Mouse (Mus musculus) hindbrain, embryonic 14.5 days (tissue): ENCODE measurements at regions not wholly inside any gene's neighbourhood (a gene's known extent, or its start where the extent isn't known, plus 50 kb on each side); places are given as distances from the start of the nearest gene placed in this dataset.

ENCODE experiments used
- ATAC-seq: fragments of 200-750 bp; cut with Nextera tagmentation; 2 replicates; pipeline ENCODE4 v1.8.0; 2017; ENCODE audit warnings: moderate number of reproducible peaks, mild to moderate bottlenecking, moderate TSS enrichment, moderate library complexity; ENCODE audit not compliant: low FRiP score
- DNase-seq: peaks from one replicate; pipeline ENCODE4 v3.0.0-alpha.2; 2015; ENCODE audit warnings: low spot score
- H3K27ac ChIP-seq: fragments of 300-500 bp; sonication (generic); 2 replicates; pipeline ENCODE4 v1.5.1; 2014; ENCODE audit warnings: mild to moderate bottlenecking, moderate library complexity
- H3K27me3 ChIP-seq: fragments of 300-500 bp; sonication (generic); 2 replicates; pipeline ENCODE4 v1.6.1; 2014; ENCODE audit warnings: mild to moderate bottlenecking, low read length, mixed read lengths; ENCODE audit not compliant: control insufficient read depth, insufficient read depth
- H3K36me3 ChIP-seq: fragments of 300-500 bp; sonication (generic); replicated peaks from 2 replicates; pipeline ENCODE4 v1.6.1; 2014; ENCODE audit not compliant: control insufficient read depth, insufficient read depth
- H3K4me1 ChIP-seq: fragments of 300-500 bp; sonication (generic); replicated peaks from 2 replicates; pipeline ENCODE4 v1.6.1; 2014; ENCODE audit warnings: antibody characterized with exemption, low read length, mixed read lengths; ENCODE audit not compliant: control insufficient read depth, insufficient read depth
- H3K4me2 ChIP-seq: fragments of 300-500 bp; sonication (generic); replicated peaks from 2 replicates; pipeline ENCODE4 v1.6.1; 2014; ENCODE audit warnings: mild to moderate bottlenecking, moderate library complexity
- H3K4me3 ChIP-seq: fragments of 300-500 bp; sonication (generic); replicated peaks from 2 replicates; pipeline ENCODE4 v1.5.1; 2014; ENCODE audit warnings: mild to moderate bottlenecking, low read length
- H3K9ac ChIP-seq: fragments of 300-500 bp; sonication (generic); 2 replicates; pipeline ENCODE4 v1.6.1; 2014
- H3K9me3 ChIP-seq: fragments of 300-500 bp; sonication (generic); 2 replicates; pipeline ENCODE4 v1.6.1; 2016; ENCODE audit warnings: low read length; ENCODE audit not compliant: control insufficient read depth
- WGBS: fragments of 180-500 bp; shearing (Covaris S2); extraction: QIAGEN DNeasy Blood & Tissue Kit; methylation state at CpG from one replicate; pipeline ENCODE4 v1.1.7; 2014; 5-methylcytosine and 5-hydroxymethylcytosine counted together

- WGBS: 55% methylated on average over 5 of the region's 5 CpGs
Observed at GRCm38 (mm10) chr4:91929232-91929631, 217.8 kb downstream of the Izumo3 start.

GRCm38 (mm10) chr4:91907147-91907546 is 239.9 kb downstream of the Izumo3 start:
- no peaks in the 10 kb centered on the region for H3K4me1 ChIP-seq
- no peak for DNase-seq
- no peak overlapping the region for H3K9ac ChIP-seq
- H3K36me3 ChIP-seq: no peaks in the 10 kb centered on the region
- H3K4me2 ChIP-seq: no peak overlapping the region
- 88% methylated on average over 1 of the region's 1 CpGs for WGBS
- no peak for ATAC-seq
- H3K4me3 ChIP-seq: no peak overlapping the region
- H3K27ac ChIP-seq: no peak overlapping the region
- no peaks in the 10 kb centered on the region for H3K27me3 ChIP-seq
- H3K9me3 ChIP-seq: no peaks in the 10 kb centered on the region

More at GRCm38 (mm10) chr4:91929232-91929631, 217.8 kb downstream of the Izumo3 start:
- Histone ChIP-seq H3K36me3 (no peaks in the 10 kb centered on the region), H3K9me3 (no peaks in the 10 kb centered on the region), H3K4me3 (no peak overlapping the region), H3K27me3 (no peaks in the 10 kb centered on the region), H3K9ac (no peak overlapping the region), H3K4me1 (no peaks in the 10 kb centered on the region), H3K4me2 (no peak overlapping the region), H3K27ac (peak overlapping the region; percentile 18; the same call in 1 of the 2 replicates)
- DNase-seq (no peak), ATAC-seq (peak; percentile 60; the same call in 1 of the 2 replicates)

GRCm38 (mm10) chr4:91905111-91905510 is 241.9 kb downstream of the Izumo3 start:
- no peak overlapping the region for H3K27ac ChIP-seq
- no peak overlapping the region for H3K4me3 ChIP-seq
- H3K4me1 ChIP-seq: no peaks in the 10 kb centered on the region
- H3K9ac ChIP-seq: no peak overlapping the region
- DNase-seq (no peak), ATAC-seq (no peak)
- WGBS: 67% methylated on average over 1 of the region's 1 CpGs
- no peaks in the 10 kb centered on the region for H3K36me3 ChIP-seq
- no peaks in the 10 kb centered on the region for H3K27me3 ChIP-seq
- H3K4me2 ChIP-seq: no peak overlapping the region
- no peaks in the 10 kb centered on the region for H3K9me3 ChIP-seq

- WGBS: 53% methylated on average over 2 of the region's 2 CpGs
Observed at GRCm38 (mm10) chr4:91891419-91891818, 255.6 kb downstream of the Izumo3 start.

More at GRCm38 (mm10) chr4:91891419-91891818, 255.6 kb downstream of the Izumo3 start:
- DNase-seq (no peak), ATAC-seq (no peak)
- Histone ChIP-seq H3K36me3 (no peaks in the 10 kb centered on the region), H3K4me1 (no peaks in the 10 kb centered on the region), H3K9me3 (no peaks in the 10 kb centered on the region), H3K27me3 (no peaks in the 10 kb centered on the region), H3K27ac (no peak overlapping the region), H3K4me3 (no peak overlapping the region), H3K4me2 (no peak overlapping the region), H3K9ac (no peak overlapping the region)
